Mouse (Mus musculus) gastrocnemius, adult 18-20 months (tissue): ENCODE results near the gene Casp3. TPM values are rescaled to one million over a fixed set of nuclear protein-coding genes. Genes with fewer than 3 reads are reported as not detected.
A peak's percentile ranks its signal among the peaks of the same experiment; 100 is the strongest.

Source experiments
- DNase-seq: peaks from one replicate; pipeline ENCODE4 v3.0.0; 2021; ENCODE audit warnings: low spot score
- total RNA-seq, 2 experiments: library from RNA; stranded (reverse); gene quantifications; 2 replicates each; pipeline ENCODE4 v1.2.3; 2021

Casp3 gene
- total RNA-seq, 2 experiments from 2014 or later: 0.94 to 1.5 TPM

GRCm38 (mm10) chr8:46603587-46603986, 13.5 kb upstream of the Casp3 start:
- DNase-seq: no peak

GRCm38 (mm10) chr8:46606930-46607329, 10.2 kb upstream of the Casp3 start:
- no peak for DNase-seq

GRCm38 (mm10) chr8:46611557-46611956, 5.5 kb upstream of the Casp3 start:
- no peak for DNase-seq

GRCm38 (mm10) chr8:46612913-46613312, 4.2 kb upstream of the Casp3 start:
- DNase-seq: no peak

GRCm38 (mm10) chr8:46613377-46613776, 3.7 kb upstream of the Casp3 start:
- DNase-seq: peak; percentile 21

- no peak for DNase-seq
Measured at GRCm38 (mm10) chr8:46615936-46616335, 1.2 kb upstream of the Casp3 start.

- DNase-seq: no peak
Measured at GRCm38 (mm10) chr8:46617690-46618620, 864 bp downstream of the Casp3 start.

- no peak for DNase-seq
Measured at GRCm38 (mm10) chr8:46618639-46619320, 1.7 kb downstream of the Casp3 start.

GRCm38 (mm10) chr8:46622446-46623270, 5.6 kb downstream of the Casp3 start:
- DNase-seq: no peak

- no peak for DNase-seq
Measured at GRCm38 (mm10) chr8:46625166-46625565, 8.1 kb downstream of the Casp3 start.

- DNase-seq: no peak
Measured at GRCm38 (mm10) chr8:46626642-46627041, 9.6 kb downstream of the Casp3 start.

GRCm38 (mm10) chr8:46627881-46628280, 10.8 kb downstream of the Casp3 start:
- no peak for DNase-seq

GRCm38 (mm10) chr8:46628645-46629044, 11.6 kb downstream of the Casp3 start:
- DNase-seq: no peak

- DNase-seq: no peak
Measured at GRCm38 (mm10) chr8:46630422-46630821, 13.3 kb downstream of the Casp3 start.

- no peak for DNase-seq
Measured at GRCm38 (mm10) chr8:46630932-46631331, 13.8 kb downstream of the Casp3 start.

GRCm38 (mm10) chr8:46639010-46639571, 22.0 kb downstream of the Casp3 start:
- DNase-seq: peak; percentile 30

- no peak for DNase-seq
Measured at GRCm38 (mm10) chr8:46639852-46640251, 22.8 kb downstream of the Casp3 start.

GRCm38 (mm10) chr8:46641272-46641671, 24.2 kb downstream of the Casp3 start:
- DNase-seq: no peak

GRCm38 (mm10) chr8:46648421-46648820, 31.3 kb downstream of the Casp3 start:
- DNase-seq: no peak

- DNase-seq: no peak
Measured at GRCm38 (mm10) chr8:46651872-46652271, 34.8 kb downstream of the Casp3 start.

- no peak for DNase-seq
Measured at GRCm38 (mm10) chr8:46655919-46656318, 38.8 kb downstream of the Casp3 start.
